Mouse (Mus musculus) thymus, adult 2 months (tissue): ENCODE data around the gene Hbb-bs.

Experiments used
- CTCF ChIP-seq: fragments of 200-500 bp; IDR thresholded peaks from 2 replicates; pipeline ENCODE4 v1.5.1; 2012; ENCODE audit warnings: mild to moderate bottlenecking, control low read depth, low read length, moderate library complexity, borderline replicate concordance; ENCODE audit not compliant: control insufficient read depth, poor library complexity, insufficient read depth; ENCODE audit errors: extremely low read depth
- POLR2A ChIP-seq: fragments of 200-500 bp; IDR thresholded peaks from 2 replicates; pipeline ENCODE4 v1.6.1; 2012; ENCODE audit warnings: mild to moderate bottlenecking, low read length, control low read depth, moderate library complexity; ENCODE audit not compliant: control insufficient read depth, poor library complexity, insufficient read depth; ENCODE audit errors: extremely low read depth

DNA sequence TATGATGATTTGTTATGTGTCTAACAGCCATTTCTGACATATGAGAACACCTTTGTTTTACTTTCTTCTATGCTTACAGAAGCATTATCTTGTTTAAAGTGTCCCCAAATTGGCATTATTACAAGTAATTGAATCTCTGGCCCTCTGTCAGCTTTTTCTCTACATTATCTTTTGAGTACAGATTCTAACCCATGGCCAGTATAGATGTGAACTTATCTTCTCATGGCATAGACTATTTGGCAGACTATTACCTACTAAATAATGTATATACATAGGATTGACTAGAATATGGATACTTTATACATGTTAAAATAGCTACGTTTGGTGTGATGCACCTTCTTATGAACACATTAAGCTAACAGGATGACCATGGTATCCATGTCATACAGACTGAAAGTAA, 26.8 kb upstream of the Hbb-bs start:
- TF ChIP-seq CTCF (no peak), POLR2A (no peak)
